Mouse (Mus musculus): ENCODE results near the gene Mad1l1. TPM values are rescaled to one million over a fixed set of nuclear protein-coding genes. Genes with fewer than 3 reads are reported as not detected.

Mad1l1 gene
- polyA plus RNA-seq, 1 experiment from 2014 or later: 30.0 TPM

DNA sequence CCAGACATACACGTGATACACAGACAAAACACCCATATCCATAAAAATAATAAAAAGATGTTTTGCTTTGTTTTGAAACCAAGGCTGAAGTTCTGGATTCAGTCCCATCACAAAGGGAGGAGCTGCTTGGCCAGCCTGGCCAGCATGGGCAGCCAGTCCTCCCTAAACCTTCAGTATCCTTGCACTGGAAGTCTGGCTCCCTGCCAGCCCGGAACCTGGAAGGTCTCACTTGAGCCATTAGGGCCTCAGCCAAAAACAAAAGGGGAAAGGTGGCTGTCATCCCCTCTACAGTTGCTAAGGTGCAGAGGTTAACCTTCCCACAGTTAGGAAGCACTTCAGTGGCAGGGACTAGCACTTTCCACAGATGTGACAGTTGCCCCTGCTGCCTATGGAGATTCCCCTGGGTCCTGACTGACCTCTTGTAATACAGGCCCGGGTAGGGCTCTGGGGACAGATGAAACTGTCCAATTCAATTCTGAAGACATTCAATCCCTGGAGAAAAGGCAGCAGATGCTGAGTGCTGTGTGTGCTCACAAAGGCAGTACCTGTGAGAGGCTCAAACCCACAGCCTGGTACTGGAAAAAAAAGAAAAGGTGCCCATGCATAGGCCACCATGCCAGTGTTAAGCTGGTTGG is 100.2 kb downstream of the Mad1l1 start:
- ChIA-PET CTCF (interaction anchor here (1.5 kb wide), 1 partner anchor 308 kb away, joined by 3 read pairs; no protein-coding TSS in a partner anchor), POLR2A (interaction anchor here (1.1 kb wide), 1 partner anchor 10 kb away, joined by 5 read pairs; no protein-coding TSS in a partner anchor)
- no peaks in the 10 kb centered on the region for H3K27me3 ChIP-seq
- in situ Hi-C loops (cut with MboI; ENCODE audit: low pct_unique_long_range_greater_than_20kb): no loop called here
- DNase-seq (ENCODE audit: low read depth, low spot score): no peak
- no peak for TF ChIP-seq CTCF (IDR thresholded peaks at IDR 0.05)
- no peak for ATAC-seq

DNA sequence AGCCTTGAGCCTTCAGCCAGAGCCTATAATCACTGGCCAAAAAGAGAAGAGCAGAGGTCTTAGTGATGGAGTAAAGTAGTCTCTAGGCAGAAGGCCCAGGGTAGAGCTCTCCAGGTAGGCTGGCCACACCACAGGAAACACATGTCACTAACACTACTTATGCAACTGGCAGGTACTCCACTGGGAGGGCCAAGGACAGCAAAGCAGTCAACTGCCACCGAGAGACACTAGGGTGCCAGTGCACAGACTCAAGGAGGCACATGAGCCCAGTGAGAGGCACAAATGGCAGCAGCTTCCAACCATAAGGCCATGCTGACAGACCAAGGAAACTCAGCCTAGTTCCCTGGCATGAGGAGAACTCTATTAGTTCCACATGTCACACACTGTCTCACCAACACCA is 102.1 kb downstream of the Mad1l1 start:
- no peak for TF ChIP-seq CTCF (IDR thresholded peaks at IDR 0.05)
- ATAC-seq: no peak
- DNase-seq (ENCODE audit: low read depth, low spot score): no peak
- ChIA-PET CTCF (no interaction called here), POLR2A (no interaction called here)
- H3K27me3 ChIP-seq: no peaks in the 10 kb centered on the region
- in situ Hi-C loops (cut with MboI; ENCODE audit: low pct_unique_long_range_greater_than_20kb): no loop called here

DNA sequence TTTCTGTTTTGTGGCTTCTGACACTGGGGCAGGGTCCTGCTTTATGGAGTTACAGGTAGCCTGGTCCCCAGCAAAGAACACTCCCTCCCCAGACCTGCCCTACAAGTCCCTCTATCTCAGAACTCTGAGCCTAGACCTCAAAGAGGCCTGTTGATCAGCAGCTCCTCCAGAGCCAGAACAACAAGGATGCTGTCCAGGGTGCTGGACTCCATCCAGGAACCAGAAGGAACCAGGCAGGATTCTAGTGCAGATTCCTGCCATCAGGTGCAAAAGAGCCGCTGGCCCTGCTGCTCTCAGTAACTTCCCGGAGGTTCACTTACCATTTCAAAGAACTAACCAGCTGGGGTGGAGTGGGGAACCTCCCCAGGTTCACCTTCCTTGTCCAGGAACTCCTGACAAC is 103.5 kb downstream of the Mad1l1 start:
- ATAC-seq (no peak), DNase-seq (ENCODE audit: low read depth, low spot score) (no peak)
- no peak for TF ChIP-seq CTCF (IDR thresholded peaks at IDR 0.05)
- in situ Hi-C loops (cut with MboI; ENCODE audit: low pct_unique_long_range_greater_than_20kb): no loop called here
- CTCF ChIA-PET: no interaction called here
- POLR2A ChIA-PET: no interaction called here
- H3K27me3 ChIP-seq: no peaks in the 10 kb centered on the region

DNA sequence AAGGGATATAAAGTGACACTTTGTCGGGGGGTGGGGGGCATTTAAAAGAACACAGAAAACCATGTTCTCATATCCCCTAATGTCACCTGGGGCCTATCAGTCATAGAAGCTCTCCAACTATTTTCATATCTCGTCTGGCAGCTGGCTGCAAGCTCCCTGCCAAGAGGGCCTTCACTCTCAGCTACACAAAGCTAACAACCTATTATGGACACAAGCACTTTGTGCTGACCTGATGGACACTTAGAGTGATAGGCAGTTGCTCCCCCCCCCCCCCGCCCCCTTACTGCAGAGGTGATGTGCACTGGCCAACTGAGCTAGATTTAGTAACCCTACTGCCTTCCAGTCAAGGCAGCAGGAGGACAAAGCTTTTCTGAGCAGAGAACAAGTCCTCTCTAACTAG is 104.3 kb downstream of the Mad1l1 start:
- ChIA-PET POLR2A (no interaction called here), CTCF (no interaction called here)
- TF ChIP-seq CTCF (IDR thresholded peaks at IDR 0.05): no peak
- ATAC-seq (no peak), DNase-seq (ENCODE audit: low read depth, low spot score) (no peak)
- in situ Hi-C loops (cut with MboI; ENCODE audit: low pct_unique_long_range_greater_than_20kb): no loop called here
- no peaks in the 10 kb centered on the region for H3K27me3 ChIP-seq

DNA sequence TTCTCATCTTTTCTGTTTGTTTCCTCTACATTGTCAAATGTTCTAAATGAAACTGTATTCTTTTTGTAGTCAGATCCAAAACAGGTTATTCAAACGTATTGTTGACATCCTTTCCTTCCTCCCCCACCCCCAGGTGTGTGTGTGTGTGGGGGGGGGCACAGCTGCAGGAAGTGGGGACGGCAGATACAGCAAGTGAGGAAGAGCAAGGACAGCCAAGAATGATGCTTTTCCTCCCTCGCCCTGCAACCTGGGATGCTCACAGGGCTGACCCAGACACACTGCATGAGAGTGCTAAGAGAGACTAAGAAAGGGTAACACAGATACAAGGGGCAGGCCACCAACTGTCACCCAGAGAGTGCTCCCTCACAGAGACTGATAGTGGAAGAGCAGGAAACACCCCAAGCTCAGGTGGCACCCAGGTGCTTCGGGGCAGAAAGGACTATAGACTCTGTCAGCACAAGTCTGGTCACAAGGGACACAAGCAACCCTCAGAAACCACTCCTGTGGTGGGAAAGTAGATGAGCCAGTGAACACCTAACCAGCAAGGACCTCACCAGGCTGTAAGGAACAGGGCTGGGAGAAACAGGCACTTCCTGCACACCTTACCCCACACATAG is 105.8 kb downstream of the Mad1l1 start:
- CTCF ChIA-PET: no interaction called here
- no peak for TF ChIP-seq CTCF (IDR thresholded peaks at IDR 0.05)
- DNase-seq (ENCODE audit: low read depth, low spot score): no peak
- in situ Hi-C loops (cut with MboI; ENCODE audit: low pct_unique_long_range_greater_than_20kb): no loop called here
- no peaks in the 10 kb centered on the region for H3K27me3 ChIP-seq
- no peak for ATAC-seq
- POLR2A ChIA-PET: no interaction called here

DNA sequence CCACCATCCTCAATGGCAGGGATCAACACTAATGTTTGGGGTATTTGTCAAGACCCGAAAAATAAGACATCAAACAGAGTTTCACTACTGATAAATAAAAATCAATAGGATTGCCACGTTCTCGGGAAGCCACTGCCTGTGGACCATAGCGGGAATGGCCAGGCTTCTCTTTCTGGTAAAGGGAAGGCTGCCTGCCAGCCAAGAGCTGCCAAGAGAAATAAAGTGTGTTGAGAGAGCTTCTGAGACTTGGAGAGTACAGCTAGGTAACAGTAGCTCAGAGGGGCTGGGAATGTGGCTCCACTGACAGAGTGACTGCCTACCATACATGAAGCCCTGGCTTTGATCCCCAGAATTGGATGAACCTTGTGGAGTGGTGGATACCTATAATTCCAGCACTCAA is 108.4 kb downstream of the Mad1l1 start:
- in situ Hi-C loops (cut with MboI; ENCODE audit: low pct_unique_long_range_greater_than_20kb): no loop called here
- no peak for TF ChIP-seq CTCF (IDR thresholded peaks at IDR 0.05)
- ATAC-seq: no peak
- DNase-seq (ENCODE audit: low read depth, low spot score): no peak
- no peaks in the 10 kb centered on the region for H3K27me3 ChIP-seq
- POLR2A ChIA-PET: no interaction called here
- CTCF ChIA-PET: no interaction called here

DNA sequence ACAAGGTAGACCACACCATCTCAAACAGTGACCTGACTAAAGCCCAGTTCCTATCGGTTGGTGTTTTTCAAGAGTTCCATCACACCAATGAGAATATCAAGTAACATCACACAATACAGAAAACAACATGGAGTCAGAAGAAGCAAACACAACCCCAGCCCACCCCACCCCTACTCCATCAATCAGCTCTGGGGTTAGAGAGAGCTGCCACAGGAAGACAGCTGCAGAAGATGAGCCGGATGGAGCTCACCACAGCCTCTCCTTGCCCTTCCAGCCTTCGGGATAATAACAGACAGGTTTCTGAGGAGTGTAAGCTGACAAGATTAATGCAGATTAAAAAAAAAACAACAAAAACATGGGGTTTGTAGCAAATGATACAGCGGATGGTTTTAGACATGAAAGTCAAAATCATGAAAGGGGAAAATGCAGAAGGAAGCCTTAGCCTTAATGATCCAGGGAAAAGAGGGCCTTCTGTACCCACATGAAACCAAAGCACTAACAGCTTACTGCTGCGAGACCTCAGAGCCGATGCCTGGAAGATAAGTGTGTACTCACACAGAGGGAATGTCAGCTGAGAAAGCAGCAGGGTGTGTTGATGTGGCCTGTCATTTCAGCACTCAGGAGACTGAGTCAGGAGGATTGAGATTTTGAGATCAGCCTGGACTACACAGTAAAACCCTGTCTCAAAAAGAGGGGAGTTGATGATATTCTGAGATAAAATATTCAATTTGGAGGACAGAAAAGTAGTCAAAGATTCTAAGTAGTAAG is 110.8 kb downstream of the Mad1l1 start:
- DNase-seq (ENCODE audit: low read depth, low spot score) (no peak), ATAC-seq (no peak)
- ChIA-PET CTCF (interaction anchor here (1.4 to 2.1 kb wide), 2 partner anchors 14 to 19 kb away, joined by 3 to 6 read pairs; no protein-coding TSS in a partner anchor), POLR2A (interaction anchor here (1.6 kb wide), 1 partner anchor 11 kb away, joined by 5 read pairs; no protein-coding TSS in a partner anchor)
- TF ChIP-seq CTCF (IDR thresholded peaks at IDR 0.05): no peak
- in situ Hi-C loops (cut with MboI; ENCODE audit: low pct_unique_long_range_greater_than_20kb): no loop called here
- H3K27me3 ChIP-seq: no peaks in the 10 kb centered on the region

DNA sequence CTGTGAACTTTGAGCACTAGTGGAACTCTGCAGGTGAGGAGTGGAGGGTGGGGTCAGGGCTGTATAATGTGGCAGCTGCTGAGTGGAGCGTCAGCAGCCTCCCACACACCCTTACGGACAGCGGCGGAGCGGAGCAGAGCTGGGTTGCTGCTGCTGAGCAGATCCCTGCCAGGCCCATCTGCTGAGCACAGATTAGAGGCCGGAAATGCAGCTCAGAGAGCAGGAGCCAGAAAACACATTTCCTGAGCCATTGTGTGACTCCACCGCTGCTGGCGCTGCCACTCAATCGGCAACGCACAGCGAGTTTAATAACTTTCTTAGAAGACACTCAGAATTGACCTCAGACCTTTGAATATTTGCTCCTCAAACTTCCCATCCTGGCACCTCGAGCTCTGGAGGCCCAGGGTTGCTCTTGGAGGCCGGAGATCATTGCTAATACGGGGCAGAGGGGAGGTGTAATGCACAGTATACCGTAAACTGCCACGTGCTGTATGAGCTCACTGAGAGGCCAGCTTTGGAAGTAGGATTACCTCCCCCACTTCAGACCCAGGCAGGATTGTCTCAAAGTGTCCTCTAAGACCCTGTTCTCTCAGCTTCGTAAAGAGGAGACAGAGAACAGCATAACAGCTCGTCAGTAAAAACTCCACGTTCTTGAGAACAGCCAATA is 112.5 kb downstream of the Mad1l1 start:
- H3K27me3 ChIP-seq: no peaks in the 10 kb centered on the region
- CTCF ChIA-PET: interaction anchor here (0.8 to 2.1 kb wide), 3 partner anchors 15 to 40 kb away, joined by 3 to 6 read pairs (median 4); no protein-coding TSS in a partner anchor
- no peak for DNase-seq (ENCODE audit: low read depth, low spot score)
- no peak for TF ChIP-seq CTCF (IDR thresholded peaks at IDR 0.05)
- POLR2A ChIA-PET: no interaction called here
- no peak for ATAC-seq
- in situ Hi-C loops (cut with MboI; ENCODE audit: low pct_unique_long_range_greater_than_20kb): loop anchor here (10.0 kb wide), 2 partner anchors 186 to 374 kb away; no protein-coding TSS in a partner anchor

DNA sequence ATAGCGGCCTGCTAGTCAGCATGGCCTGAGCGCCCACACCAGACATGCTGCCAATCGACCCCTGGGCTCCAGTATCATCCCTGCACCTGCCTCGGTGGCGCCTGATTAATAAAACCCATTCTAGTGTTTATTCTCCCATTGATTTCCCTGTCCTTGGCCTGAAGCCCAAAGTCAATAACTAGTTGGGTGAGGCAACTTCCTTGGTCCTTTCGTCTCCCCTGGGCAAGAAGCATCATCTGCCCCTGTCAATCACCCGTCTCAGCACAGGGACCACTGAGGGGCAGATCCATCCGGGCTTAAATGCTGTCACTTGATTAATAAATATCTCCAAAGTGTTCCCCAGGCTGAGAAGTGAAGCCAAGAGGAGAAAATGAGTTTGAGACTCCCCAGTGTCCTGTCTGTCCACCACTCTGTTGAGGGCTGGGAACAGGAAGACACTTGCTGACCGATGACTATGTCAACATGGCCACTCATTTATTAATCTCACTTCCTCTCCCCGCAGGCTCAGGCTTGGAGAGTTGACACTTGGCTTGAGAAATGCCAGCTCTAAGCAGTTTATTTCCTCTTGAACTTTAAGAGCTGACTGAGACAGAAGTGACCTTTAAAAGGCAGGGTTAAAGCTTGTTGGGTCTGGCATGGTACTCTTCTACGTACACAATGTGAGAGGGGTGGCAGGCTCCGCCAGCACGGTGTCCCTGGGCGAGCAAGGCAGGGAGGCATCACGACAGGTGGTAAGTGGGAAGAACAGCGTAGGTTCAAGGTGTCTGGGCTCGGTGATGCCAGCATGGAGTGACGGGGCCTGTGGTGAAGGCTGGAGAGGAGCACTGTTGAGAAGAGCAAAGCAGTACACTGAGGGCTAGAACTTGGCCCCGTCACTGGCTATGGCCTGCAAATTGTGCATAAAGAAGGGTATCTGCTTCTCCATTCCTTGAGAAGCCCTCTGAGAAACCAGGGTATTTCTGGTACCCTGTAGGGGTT is 114.3 kb downstream of the Mad1l1 start:
- no peak for ATAC-seq
- H3K27me3 ChIP-seq: no peaks in the 10 kb centered on the region
- TF ChIP-seq CTCF (IDR thresholded peaks at IDR 0.05): no peak
- ChIA-PET CTCF (no interaction called here), POLR2A (no interaction called here)
- in situ Hi-C loops (cut with MboI; ENCODE audit: low pct_unique_long_range_greater_than_20kb): loop anchor here (10.0 kb wide), 2 partner anchors 188 to 372 kb away; no protein-coding TSS in a partner anchor
- no peak for DNase-seq (ENCODE audit: low read depth, low spot score)
